Mouse (Mus musculus): Measurements from ENCODE around the gene Sytl3.
"Not testable (repeated sequence)": the region's sequence is repeated elsewhere in the genome, so short reads cannot be mapped to it uniquely, and the experiment has no call there.

Gene Sytl3

GRCm38 (mm10) chr17:6696521-6696920, 37.6 kb downstream of the Sytl3 start:
- DNase-seq = not testable (repeated sequence)

DNA sequence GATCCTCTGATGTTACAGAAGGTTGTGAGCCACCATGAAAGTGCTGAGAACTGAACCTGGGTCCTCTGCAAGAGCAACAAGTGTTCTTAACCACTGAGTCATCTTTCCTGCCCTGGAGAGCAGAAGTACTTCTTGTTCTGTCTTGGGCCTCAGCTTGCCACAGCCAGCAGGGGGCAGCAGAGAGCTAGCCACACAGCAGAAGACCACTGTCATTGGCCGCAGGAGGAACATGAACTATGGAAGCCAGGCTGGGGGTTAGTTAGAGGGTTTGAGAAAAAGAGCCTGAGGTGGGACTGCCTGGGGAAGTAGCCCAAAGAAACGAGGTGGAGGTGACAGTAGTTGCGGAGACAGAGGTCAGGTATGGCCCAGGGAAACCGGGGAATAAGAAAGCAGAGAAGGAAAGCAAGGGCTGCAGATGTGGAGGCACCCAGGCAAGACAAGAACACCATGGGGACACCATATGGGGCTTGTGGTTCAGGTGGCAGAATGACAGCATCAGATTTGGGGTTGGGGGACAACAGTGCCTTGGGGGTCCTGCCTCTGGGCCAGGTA, 38.4 kb downstream of the Sytl3 start:
- DNase-seq = peak; percentile 95

GRCm38 (mm10) chr17:6699502-6699901, 40.6 kb downstream of the Sytl3 start:
- DNase-seq = peak; percentile 87

DNA sequence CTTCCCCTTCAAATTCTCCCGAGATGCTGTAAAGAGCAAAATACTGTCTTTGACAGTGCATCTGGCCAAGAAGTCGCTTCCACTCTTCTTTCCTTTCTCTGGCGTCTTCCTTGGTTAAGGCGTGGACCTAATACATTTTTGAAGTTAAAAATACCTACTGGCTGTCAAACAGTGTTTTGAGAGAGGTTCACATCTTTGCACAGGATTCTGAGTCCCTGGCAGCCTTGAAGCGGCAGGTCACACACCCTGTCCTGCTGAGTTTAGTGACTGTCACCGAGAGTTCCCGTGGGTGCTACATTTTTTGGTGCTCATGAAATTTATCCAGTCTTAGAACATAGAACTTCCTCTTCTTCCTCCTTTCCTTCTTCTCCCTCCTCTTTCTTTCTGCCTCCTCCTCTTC, 41.2 kb downstream of the Sytl3 start:
- DNase-seq = peak; percentile 78

DNA sequence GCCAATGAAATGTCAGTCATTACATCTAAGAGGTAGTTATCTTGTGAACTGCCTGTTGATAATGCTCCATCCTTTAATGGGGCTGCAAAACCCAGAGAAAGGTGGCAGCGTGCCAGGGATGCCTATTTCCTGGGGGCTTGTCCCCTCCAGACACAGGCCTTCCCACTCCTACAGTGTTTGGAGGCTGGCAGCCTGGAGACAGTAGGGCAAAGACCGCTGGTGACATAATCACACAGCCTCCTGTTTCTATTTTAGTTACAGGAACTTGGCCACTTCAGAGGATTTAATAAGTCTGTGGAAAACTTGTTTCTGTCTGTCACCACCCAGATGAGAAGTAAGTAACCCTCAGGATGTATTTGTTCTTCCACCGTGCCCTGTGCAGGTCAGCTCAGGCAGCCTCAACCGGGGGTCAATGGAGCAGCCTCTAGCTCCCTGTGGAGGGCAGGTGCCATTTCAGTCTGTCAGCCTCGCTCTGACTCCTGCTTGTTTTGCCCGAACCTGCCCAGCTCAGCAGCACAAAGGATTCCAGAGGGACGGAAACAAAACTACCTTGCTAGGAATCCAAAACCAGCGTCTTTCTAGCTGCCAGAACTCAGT, 43.8 kb downstream of the Sytl3 start:
- peak; percentile 93 for DNase-seq

DNA sequence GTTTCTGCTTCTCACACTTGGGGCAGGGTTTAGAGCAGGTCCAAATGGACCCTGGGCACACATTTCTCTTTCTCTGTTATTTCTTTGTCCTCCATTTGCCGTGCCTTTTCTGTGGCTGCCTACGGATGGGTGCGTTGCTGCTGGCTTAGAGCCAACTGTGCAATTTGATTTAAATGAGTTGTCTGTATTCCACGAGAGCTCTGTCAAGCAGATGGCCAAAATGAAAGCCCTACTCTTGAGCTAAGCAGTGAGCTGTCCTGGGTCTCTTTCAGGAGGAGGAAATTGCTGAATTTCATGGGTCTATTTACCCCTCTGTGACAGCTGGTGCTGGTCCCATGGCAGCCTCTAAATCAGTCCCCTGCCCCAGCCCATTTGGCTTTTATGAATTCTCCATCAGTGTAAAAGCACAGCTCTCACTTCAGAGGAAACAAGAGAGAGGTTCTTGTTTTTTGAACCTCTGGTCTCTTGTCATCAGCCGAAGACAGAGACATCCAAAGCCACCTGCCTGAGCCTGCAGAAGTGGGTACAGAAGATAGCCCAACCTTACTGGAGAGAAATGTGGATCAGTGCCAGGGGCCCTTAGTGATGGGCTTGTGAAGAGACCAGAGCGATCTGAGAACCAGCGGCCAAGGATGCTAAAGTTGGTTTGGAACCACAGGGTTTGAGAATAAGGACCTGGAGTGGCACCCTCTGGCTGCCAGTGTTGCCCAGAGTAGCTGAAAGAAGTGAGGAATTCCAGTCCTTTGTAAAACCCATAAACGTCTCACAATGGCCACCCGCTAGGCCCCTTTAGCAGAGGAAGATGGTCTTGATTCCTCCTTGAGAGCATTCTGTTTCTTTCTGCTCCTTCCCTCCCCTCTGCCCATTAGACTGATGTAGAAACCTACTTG, 44.7 kb downstream of the Sytl3 start:
- peak; percentile 88 for DNase-seq

DNA sequence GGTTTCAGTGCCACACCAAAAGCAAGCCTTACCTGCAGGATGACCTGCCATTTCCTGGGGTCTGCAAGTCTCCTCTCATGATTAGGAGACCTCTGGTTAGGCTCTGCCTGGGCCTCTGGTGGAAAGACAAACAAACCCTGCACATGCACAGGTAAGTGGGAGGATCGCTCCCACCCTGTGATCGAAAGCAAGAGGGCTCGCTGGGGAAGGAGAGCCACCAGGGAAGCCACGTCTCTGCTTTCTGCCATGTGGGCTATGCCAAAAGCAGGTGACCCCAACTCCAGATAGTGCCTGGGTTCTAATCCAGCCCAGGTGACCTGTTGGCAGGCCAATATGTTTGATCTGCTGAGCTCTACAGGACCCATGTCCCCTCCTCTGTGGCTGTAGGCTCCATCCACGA, 47.6 kb downstream of the Sytl3 start:
- peak; percentile 92 for DNase-seq

- peak; percentile 92 for DNase-seq
Measured at GRCm38 (mm10) chr17:6707422-6707821, 48.5 kb downstream of the Sytl3 start.

DNA sequence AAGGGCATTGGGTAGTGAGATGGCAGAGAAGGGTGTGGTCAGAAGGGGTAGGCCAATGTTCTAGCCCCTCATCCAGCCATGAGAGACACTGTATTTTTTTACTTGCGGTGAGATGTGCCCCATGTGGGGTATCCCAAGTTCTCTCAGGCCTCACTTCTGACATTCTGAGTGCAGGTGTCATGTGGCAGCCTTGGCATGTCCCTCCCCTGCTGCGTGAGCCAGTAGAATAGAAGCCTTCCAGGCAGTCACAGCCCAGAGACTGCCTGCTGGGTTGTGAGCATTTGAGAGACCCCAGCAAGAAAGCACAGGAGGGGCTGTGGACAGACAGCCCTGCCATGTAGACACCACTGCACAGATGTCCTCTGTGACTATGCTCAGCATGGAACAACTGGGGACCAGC, 49.3 kb downstream of the Sytl3 start:
- peak; percentile 90 for DNase-seq

DNA sequence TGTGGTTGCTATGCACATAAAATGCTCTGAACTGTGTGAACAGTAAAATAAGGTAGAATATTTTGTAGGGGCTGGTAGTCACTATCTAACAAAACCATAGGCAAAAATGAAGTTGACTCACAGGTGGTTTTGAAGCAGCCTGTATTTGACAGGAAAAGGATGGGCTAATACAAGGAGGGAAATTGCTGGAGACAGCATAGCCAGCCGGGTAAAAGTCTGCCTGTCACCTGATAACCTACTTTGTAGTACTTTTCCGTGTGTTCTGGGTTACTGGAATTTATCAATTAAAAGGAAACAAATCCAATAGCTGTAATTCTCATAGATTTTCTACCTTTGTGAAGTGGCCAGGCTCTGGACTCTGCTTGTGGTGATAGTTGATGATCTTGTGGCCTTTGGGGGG, 54.6 kb downstream of the Sytl3 start:
- not testable (repeated sequence) for DNase-seq

- not testable (repeated sequence) for DNase-seq
Measured at GRCm38 (mm10) chr17:6713944-6714343, 55.1 kb downstream of the Sytl3 start.

DNA sequence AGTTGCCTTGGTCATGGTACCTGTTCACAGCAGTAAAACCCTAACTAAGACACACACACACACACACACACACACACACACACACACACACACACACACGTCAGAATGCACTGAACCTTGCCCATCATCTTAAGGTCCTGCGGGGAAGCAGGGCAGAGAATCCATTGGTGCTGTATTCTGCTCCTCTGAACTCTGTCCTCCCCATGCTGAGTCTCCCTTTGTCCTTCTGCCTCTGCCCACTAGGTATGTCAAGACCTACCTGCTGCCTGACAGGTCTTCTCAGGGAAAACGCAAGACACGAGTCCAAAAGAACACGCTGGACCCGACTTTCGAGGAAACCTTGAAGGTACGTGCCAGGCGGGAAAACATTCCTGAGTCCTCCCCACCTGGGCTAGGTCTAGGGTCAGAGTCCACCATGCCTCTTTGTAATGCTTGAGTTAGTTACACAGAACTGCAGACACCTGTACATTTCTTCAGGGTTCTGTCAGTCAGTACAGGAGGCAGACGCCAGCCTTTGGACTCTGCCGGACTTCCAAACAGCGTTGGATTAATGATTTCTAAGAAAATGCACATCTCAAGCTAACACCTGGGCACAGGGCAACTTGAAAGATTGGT, 69.2 kb downstream of the Sytl3 start:
- peak; percentile 31 for DNase-seq

GRCm38 (mm10) chr17:6729244-6729742, 70.4 kb downstream of the Sytl3 start:
- peak; percentile 94 for DNase-seq

GRCm38 (mm10) chr17:6731132-6731531, 72.2 kb downstream of the Sytl3 start:
- peak; percentile 74 for DNase-seq

GRCm38 (mm10) chr17:6731634-6732033, 72.7 kb downstream of the Sytl3 start:
- DNase-seq = peak; percentile 53

GRCm38 (mm10) chr17:6732665-6733064, 73.8 kb downstream of the Sytl3 start:
- peak; percentile 89 for DNase-seq

DNA sequence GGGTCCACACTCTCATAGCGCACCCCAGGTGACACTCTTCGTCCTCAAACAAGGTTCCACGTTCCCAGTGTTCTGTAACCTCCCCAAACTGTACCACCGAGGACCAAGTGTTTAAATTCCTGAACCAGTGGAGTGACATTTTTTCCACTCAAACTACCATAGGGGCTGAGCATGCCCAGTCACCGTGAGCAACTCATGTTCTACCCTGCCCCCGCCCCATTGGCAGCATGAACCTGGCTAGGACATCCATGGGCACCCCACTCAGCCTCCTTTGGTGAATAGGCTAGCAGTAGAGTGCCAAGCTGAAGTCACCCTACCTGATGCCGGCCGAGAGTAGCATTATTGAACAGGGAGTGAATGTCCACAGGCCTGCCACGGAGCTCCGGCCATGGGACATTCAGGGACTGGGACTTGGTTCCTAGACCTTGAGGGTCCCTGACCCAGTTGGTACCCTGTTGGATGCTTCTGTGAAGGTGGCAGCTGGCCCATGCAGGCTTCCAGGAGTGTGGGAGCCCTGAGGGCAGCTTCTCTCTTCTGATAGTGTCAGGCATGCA, 74.5 kb downstream of the Sytl3 start:
- peak; percentile 84 for DNase-seq

- DNase-seq = peak; percentile 61
Measured at GRCm38 (mm10) chr17:6734746-6735441, 76.0 kb downstream of the Sytl3 start.

GRCm38 (mm10) chr17:6736306-6737272, 77.7 kb downstream of the Sytl3 start:
- DNase-seq = peak; percentile 78

DNA sequence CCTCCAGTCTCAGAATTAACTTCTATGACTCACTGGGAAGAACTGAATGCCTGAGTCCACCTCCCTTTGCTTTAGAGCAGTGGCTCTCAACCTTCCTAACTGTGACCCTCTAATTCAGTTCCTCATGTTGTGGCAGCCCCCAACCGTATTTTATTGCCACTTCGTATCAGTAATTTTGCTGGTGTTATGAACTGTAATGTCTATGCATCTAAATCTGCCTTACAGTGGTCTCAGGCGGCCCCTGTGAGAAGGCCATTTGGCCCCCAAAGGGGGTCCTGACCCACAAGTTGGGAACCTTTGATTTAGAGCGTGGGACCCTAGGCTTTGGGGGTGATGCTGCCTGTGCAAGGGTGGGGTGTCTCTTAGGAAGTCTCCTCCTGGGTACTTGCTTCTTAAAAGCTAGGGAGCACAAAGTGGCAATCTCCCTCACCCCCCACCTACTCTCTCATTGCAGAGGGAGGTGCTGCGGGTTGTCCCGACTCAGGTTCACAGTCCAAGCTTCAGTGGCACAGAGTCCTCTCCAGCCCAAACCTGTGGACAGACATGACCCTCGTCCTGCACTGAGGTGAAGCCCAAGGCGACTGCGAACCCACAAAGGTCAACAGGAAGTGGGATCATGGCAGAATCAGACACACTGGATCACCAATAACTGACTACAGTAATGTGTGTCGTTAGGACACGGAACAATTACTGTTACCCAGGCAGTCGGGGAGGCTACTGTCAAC, 78.5 kb downstream of the Sytl3 start:
- peak; percentile 73 for DNase-seq

Measured in heart, adult 11 months (tissue).